Mouse (Mus musculus) v-Abl transformed pro-B cells (cell line): ENCODE results near the gene Gpr143.

Experiments
- in situ Hi-C, 2 experiments: fragments of 400-800 bp; cut with MboI; formaldehyde crosslinking; loops; one replicate each; pipeline ENCODE4 v1.15.1; 2025; ENCODE audit not compliant: unreplicated experiment in 2 of 2

The Gpr143 gene

GRCm38 (mm10) chrX:152855076-152855772, 73.5 kb downstream of the Gpr143 start:
- in situ Hi-C loops, result no loop called here
